Mouse (Mus musculus): ENCODE data around the gene Arg1. TPM values are rescaled to one million over a fixed set of nuclear protein-coding genes. Genes with fewer than 3 reads are reported as not detected.

Gene Arg1
- polyA plus RNA-seq, 1 experiment from 2014 or later: 4.3 TPM

DNA sequence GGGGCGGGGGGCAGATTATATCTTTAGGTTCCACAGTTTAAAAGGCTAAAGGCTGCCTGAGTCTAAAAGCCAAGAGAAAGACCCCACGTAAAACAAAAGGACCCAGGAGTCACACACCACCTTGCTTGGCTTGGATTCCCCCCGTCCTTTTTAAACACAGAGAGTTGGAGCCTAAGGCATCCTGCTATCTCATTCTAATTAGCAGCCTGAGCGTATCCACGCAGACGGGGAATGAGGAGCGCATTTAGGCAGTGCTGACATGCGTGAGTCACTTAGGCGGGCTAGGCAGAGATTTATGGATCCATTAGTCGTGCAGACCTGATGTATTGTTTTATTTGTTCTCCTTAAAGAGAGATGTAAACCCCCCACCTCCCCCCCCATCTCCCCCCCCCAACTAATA, 904 bp downstream of the Arg1 start:
- Histone ChIP-seq H3K4me2 (ENCODE audit: low read length) (no peak overlapping the region; the same call in 1 of the 2 replicates), H3K4me3 (ENCODE audit: low read depth, low read length) (no peak overlapping the region), H3K27me3 (replicated peaks; ENCODE audit: control insufficient read depth, insufficient read depth, low read length) (no peaks in the 10 kb centered on the region), H3K36me3 (ENCODE audit: control insufficient read depth, insufficient read depth, low read length) (no peaks in the 10 kb centered on the region), H3K9ac (ENCODE audit: low read length) (no peak overlapping the region), H3K4me1 (replicated peaks; ENCODE audit: control insufficient read depth, insufficient read depth, low read length) (peaks cover 10% of the 10 kb centered on the region), H3K27ac (ENCODE audit: low read depth) (no peak overlapping the region), H3K9me3 (ENCODE audit: control insufficient read depth, low read length) (no peaks in the 10 kb centered on the region)
- ATAC-seq (replicated peaks; ENCODE audit: low FRiP score, low TSS enrichment, low read depth): no peak
- 24% methylated on average over 10 of the region's 10 CpGs for WGBS
- DNase-seq (ENCODE audit: low spot score): no peak

GRCm38 (mm10) chr10:24924296-24924695, 3.0 kb downstream of the Arg1 start:
- H3K9me3 ChIP-seq (ENCODE audit: control insufficient read depth, low read length): no peaks in the 10 kb centered on the region
- H3K4me2 ChIP-seq (ENCODE audit: low read length): no peak overlapping the region
- H3K27ac ChIP-seq (ENCODE audit: low read depth): no peak overlapping the region
- no peaks in the 10 kb centered on the region for H3K27me3 ChIP-seq (replicated peaks; ENCODE audit: control insufficient read depth, insufficient read depth, low read length)
- H3K4me3 ChIP-seq (ENCODE audit: low read depth, low read length): no peak overlapping the region
- H3K4me1 ChIP-seq (replicated peaks; ENCODE audit: control insufficient read depth, insufficient read depth, low read length): peaks cover 10% of the 10 kb centered on the region
- H3K9ac ChIP-seq (ENCODE audit: low read length): no peak overlapping the region
- no peak for ATAC-seq (replicated peaks; ENCODE audit: low FRiP score, low TSS enrichment, low read depth)
- 73% methylated on average over 3 of the region's 3 CpGs for WGBS
- DNase-seq (ENCODE audit: low spot score): no peak
- H3K36me3 ChIP-seq (ENCODE audit: control insufficient read depth, insufficient read depth, low read length): no peaks in the 10 kb centered on the region

- Histone ChIP-seq H3K9me3 (ENCODE audit: control insufficient read depth, low read length) (no peaks in the 10 kb centered on the region), H3K4me3 (ENCODE audit: low read depth, low read length) (no peak overlapping the region), H3K36me3 (ENCODE audit: control insufficient read depth, insufficient read depth, low read length) (no peaks in the 10 kb centered on the region), H3K4me1 (replicated peaks; ENCODE audit: control insufficient read depth, insufficient read depth, low read length) (peaks cover 6% of the 10 kb centered on the region), H3K4me2 (ENCODE audit: low read length) (no peak overlapping the region), H3K9ac (ENCODE audit: low read length) (no peak overlapping the region), H3K27me3 (replicated peaks; ENCODE audit: control insufficient read depth, insufficient read depth, low read length) (no peaks in the 10 kb centered on the region), H3K27ac (ENCODE audit: low read depth) (no peak overlapping the region)
- ATAC-seq (replicated peaks; ENCODE audit: low FRiP score, low TSS enrichment, low read depth) (no peak), DNase-seq (ENCODE audit: low spot score) (no peak)
- 82% methylated on average over 4 of the region's 4 CpGs for WGBS
Measured at GRCm38 (mm10) chr10:24922977-24923376, 4.3 kb downstream of the Arg1 start.

DNA sequence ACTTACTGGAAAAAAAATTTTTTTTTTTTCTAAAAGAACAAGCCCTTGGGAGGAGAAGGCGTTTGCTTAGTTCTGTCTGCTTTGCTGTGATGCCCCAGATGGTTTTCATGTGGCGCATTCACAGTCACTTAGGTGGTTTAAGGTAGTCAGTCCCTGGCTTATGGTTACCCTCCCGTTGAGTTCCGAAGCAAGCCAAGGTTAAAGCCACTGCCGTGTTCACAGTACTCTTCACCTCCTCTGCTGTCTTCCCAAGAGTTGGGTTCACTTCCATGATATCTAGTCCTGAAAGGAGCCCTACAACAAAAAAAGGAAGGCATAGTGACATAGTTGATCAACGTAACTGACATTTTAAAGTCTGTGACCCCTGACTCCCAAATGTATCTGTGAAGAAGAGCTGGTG, 11.8 kb downstream of the Arg1 start:
- no peak overlapping the region for H3K4me2 ChIP-seq (ENCODE audit: low read length)
- H3K36me3 ChIP-seq (ENCODE audit: control insufficient read depth, insufficient read depth, low read length): peaks cover 56% of the 10 kb centered on the region
- no peak overlapping the region for H3K27ac ChIP-seq (ENCODE audit: low read depth)
- no peak overlapping the region for H3K9ac ChIP-seq (ENCODE audit: low read length)
- 88% methylated on average over 6 of the region's 6 CpGs for WGBS
- ATAC-seq (replicated peaks; ENCODE audit: low FRiP score, low TSS enrichment, low read depth): no peak
- H3K9me3 ChIP-seq (ENCODE audit: control insufficient read depth, low read length): no peaks in the 10 kb centered on the region
- H3K4me1 ChIP-seq (replicated peaks; ENCODE audit: control insufficient read depth, insufficient read depth, low read length): no peaks in the 10 kb centered on the region
- H3K4me3 ChIP-seq (ENCODE audit: low read depth, low read length): no peak overlapping the region
- H3K27me3 ChIP-seq (replicated peaks; ENCODE audit: control insufficient read depth, insufficient read depth, low read length): no peaks in the 10 kb centered on the region
- no peak for DNase-seq (ENCODE audit: low spot score)

- Histone ChIP-seq H3K4me3 (ENCODE audit: low read depth, low read length) (no peak overlapping the region), H3K9ac (ENCODE audit: low read length) (no peak overlapping the region), H3K36me3 (ENCODE audit: control insufficient read depth, insufficient read depth, low read length) (peaks cover 84% of the 10 kb centered on the region), H3K27ac (ENCODE audit: low read depth) (no peak overlapping the region), H3K27me3 (replicated peaks; ENCODE audit: control insufficient read depth, insufficient read depth, low read length) (no peaks in the 10 kb centered on the region), H3K4me1 (replicated peaks; ENCODE audit: control insufficient read depth, insufficient read depth, low read length) (no peaks in the 10 kb centered on the region), H3K9me3 (ENCODE audit: control insufficient read depth, low read length) (no peaks in the 10 kb centered on the region), H3K4me2 (ENCODE audit: low read length) (no peak overlapping the region)
- ATAC-seq (replicated peaks; ENCODE audit: low FRiP score, low TSS enrichment, low read depth): no peak
- WGBS: 94% methylated on average over 14 of the region's 14 CpGs
- DNase-seq (ENCODE audit: low spot score): no peak
Measured at GRCm38 (mm10) chr10:24912576-24912975, 14.7 kb downstream of the Arg1 start.

- Histone ChIP-seq H3K9ac (ENCODE audit: low read length) (no peak overlapping the region), H3K27me3 (replicated peaks; ENCODE audit: control insufficient read depth, insufficient read depth, low read length) (no peaks in the 10 kb centered on the region), H3K4me3 (ENCODE audit: low read depth, low read length) (no peak overlapping the region), H3K9me3 (ENCODE audit: control insufficient read depth, low read length) (no peaks in the 10 kb centered on the region), H3K27ac (ENCODE audit: low read depth) (no peak overlapping the region), H3K4me1 (replicated peaks; ENCODE audit: control insufficient read depth, insufficient read depth, low read length) (no peaks in the 10 kb centered on the region), H3K36me3 (ENCODE audit: control insufficient read depth, insufficient read depth, low read length) (peaks cover 91% of the 10 kb centered on the region), H3K4me2 (ENCODE audit: low read length) (no peak overlapping the region)
- no peak for ATAC-seq (replicated peaks; ENCODE audit: low FRiP score, low TSS enrichment, low read depth)
- 93% methylated on average over 8 of the region's 8 CpGs for WGBS
- no peak for DNase-seq (ENCODE audit: low spot score)
Measured at GRCm38 (mm10) chr10:24911199-24911598, 16.1 kb downstream of the Arg1 start.

GRCm38 (mm10) chr10:24905627-24906026, 21.7 kb downstream of the Arg1 start:
- H3K4me2 ChIP-seq (ENCODE audit: low read length): no peak overlapping the region
- ATAC-seq (replicated peaks; ENCODE audit: low FRiP score, low TSS enrichment, low read depth) (no peak), DNase-seq (ENCODE audit: low spot score) (no peak)
- peaks cover 99% of the 10 kb centered on the region for H3K36me3 ChIP-seq (ENCODE audit: control insufficient read depth, insufficient read depth, low read length)
- no peaks in the 10 kb centered on the region for H3K9me3 ChIP-seq (ENCODE audit: control insufficient read depth, low read length)
- H3K4me1 ChIP-seq (replicated peaks; ENCODE audit: control insufficient read depth, insufficient read depth, low read length): no peaks in the 10 kb centered on the region
- no peak overlapping the region for H3K27ac ChIP-seq (ENCODE audit: low read depth)
- no peak overlapping the region for H3K9ac ChIP-seq (ENCODE audit: low read length)
- 93% methylated on average over 10 of the region's 10 CpGs for WGBS
- H3K4me3 ChIP-seq (ENCODE audit: low read depth, low read length): no peak overlapping the region
- H3K27me3 ChIP-seq (replicated peaks; ENCODE audit: control insufficient read depth, insufficient read depth, low read length): no peaks in the 10 kb centered on the region

DNA sequence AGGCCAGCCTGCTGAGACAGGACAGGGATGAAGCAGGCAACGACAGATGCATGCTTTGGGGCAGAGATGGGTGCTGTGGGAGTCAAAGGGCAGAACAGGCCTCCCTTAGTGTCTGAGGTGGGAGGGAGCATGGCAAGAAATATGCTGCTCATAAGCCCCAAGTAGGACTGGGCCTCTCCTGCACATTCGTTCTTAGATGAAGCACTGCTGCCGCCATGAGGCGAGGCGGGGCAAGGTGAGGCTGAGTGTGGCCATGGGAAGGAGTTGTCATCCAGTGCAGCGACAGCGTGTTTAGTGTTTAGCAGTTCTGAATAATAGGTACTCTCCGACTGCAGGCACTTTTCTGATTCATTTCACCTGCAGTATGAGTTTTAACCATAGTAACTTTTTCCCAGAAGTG, 31.4 kb downstream of the Arg1 start:
- 83% methylated on average over 8 of the region's 8 CpGs for WGBS
- no peak overlapping the region for H3K4me2 ChIP-seq (ENCODE audit: low read length)
- H3K36me3 ChIP-seq (ENCODE audit: control insufficient read depth, insufficient read depth, low read length): peaks cover 93% of the 10 kb centered on the region
- ATAC-seq (replicated peaks; ENCODE audit: low FRiP score, low TSS enrichment, low read depth): no peak
- no peaks in the 10 kb centered on the region for H3K9me3 ChIP-seq (ENCODE audit: control insufficient read depth, low read length)
- no peaks in the 10 kb centered on the region for H3K27me3 ChIP-seq (replicated peaks; ENCODE audit: control insufficient read depth, insufficient read depth, low read length)
- H3K9ac ChIP-seq (ENCODE audit: low read length): no peak overlapping the region
- H3K4me3 ChIP-seq (ENCODE audit: low read depth, low read length): no peak overlapping the region
- no peaks in the 10 kb centered on the region for H3K4me1 ChIP-seq (replicated peaks; ENCODE audit: control insufficient read depth, insufficient read depth, low read length)
- no peak for DNase-seq (ENCODE audit: low spot score)
- no peak overlapping the region for H3K27ac ChIP-seq (ENCODE audit: low read depth)

- peaks cover 82% of the 10 kb centered on the region for H3K36me3 ChIP-seq (ENCODE audit: control insufficient read depth, insufficient read depth, low read length)
- no peak overlapping the region for H3K4me3 ChIP-seq (ENCODE audit: low read depth, low read length)
- no peak overlapping the region for H3K9ac ChIP-seq (ENCODE audit: low read length)
- no peaks in the 10 kb centered on the region for H3K4me1 ChIP-seq (replicated peaks; ENCODE audit: control insufficient read depth, insufficient read depth, low read length)
- no peaks in the 10 kb centered on the region for H3K27me3 ChIP-seq (replicated peaks; ENCODE audit: control insufficient read depth, insufficient read depth, low read length)
- no peak overlapping the region for H3K27ac ChIP-seq (ENCODE audit: low read depth)
- no peak overlapping the region for H3K4me2 ChIP-seq (ENCODE audit: low read length)
- ATAC-seq (replicated peaks; ENCODE audit: low FRiP score, low TSS enrichment, low read depth): no peak
- DNase-seq (ENCODE audit: low spot score): no peak
- 96% methylated on average over 7 of the region's 7 CpGs for WGBS
- no peaks in the 10 kb centered on the region for H3K9me3 ChIP-seq (ENCODE audit: control insufficient read depth, low read length)
Measured at GRCm38 (mm10) chr10:24888343-24888742, 38.9 kb downstream of the Arg1 start.
